Mouse (Mus musculus) spleen, embryonic (tissue): Measurements from ENCODE around the gene Zfp619.
"Not testable (repeated sequence)": the region's sequence is repeated elsewhere in the genome, so short reads cannot be mapped to it uniquely, and the experiment has no call there.

ENCODE experiments used
- CTCF ChIA-PET: fragments of 350-600 bp; sonication (Branson Sonifier 250); formaldehyde crosslinking; loops from one replicate; lab custom pipeline; 2022; lab: Charles Lee

The Zfp619 gene

GRCm38 (mm10) chr7:39517616-39518177 is at the start of gene Zfp619:
Zfp619 (plus strand) TSS chr7:39517766.
- CTCF ChIA-PET = interaction anchor here (0.7 kb wide), 2 partner anchors 24 to 70 kb away, joined by 5 to 6 read pairs; no protein-coding TSS in a partner anchor

GRCm38 (mm10) chr7:39479013-39479412 is 38.6 kb upstream of the Zfp619 start:
- CTCF ChIA-PET = no interaction called here

- CTCF ChIA-PET = no interaction called here
These were observed 33.2 kb upstream of the Zfp619 start for GRCm38 (mm10) chr7:39484384-39484783.

- CTCF ChIA-PET = no interaction called here
These were observed 30.3 kb upstream of the Zfp619 start for GRCm38 (mm10) chr7:39487159-39487853.

GRCm38 (mm10) chr7:39487854-39488205 is 29.7 kb upstream of the Zfp619 start:
- CTCF ChIA-PET = no interaction called here

GRCm38 (mm10) chr7:39494646-39495045 is 22.9 kb upstream of the Zfp619 start:
- CTCF ChIA-PET = no interaction called here

GRCm38 (mm10) chr7:39504100-39504499 is 13.5 kb upstream of the Zfp619 start:
- CTCF ChIA-PET = no interaction called here

GRCm38 (mm10) chr7:39518362-39518761 is 796 bp downstream of the Zfp619 start:
- CTCF ChIA-PET = interaction anchor here (0.7 kb wide), 2 partner anchors 23 to 69 kb away, joined by 5 to 6 read pairs; no protein-coding TSS in a partner anchor

- CTCF ChIA-PET = no interaction called here
These were observed 6.3 kb downstream of the Zfp619 start for GRCm38 (mm10) chr7:39523703-39524424.

- CTCF ChIA-PET = no interaction called here
These were observed 25.6 kb downstream of the Zfp619 start for GRCm38 (mm10) chr7:39543151-39543550.

- CTCF ChIA-PET = no interaction called here
These were observed 26.9 kb downstream of the Zfp619 start for GRCm38 (mm10) chr7:39544242-39545111.

- CTCF ChIA-PET = no interaction called here
These were observed 27.6 kb downstream of the Zfp619 start for GRCm38 (mm10) chr7:39545134-39545533.

- CTCF ChIA-PET = no interaction called here
These were observed 31.8 kb downstream of the Zfp619 start for GRCm38 (mm10) chr7:39549336-39549735.

- CTCF ChIA-PET = no interaction called here
These were observed 34.7 kb downstream of the Zfp619 start for GRCm38 (mm10) chr7:39551976-39552891.

GRCm38 (mm10) chr7:39552993-39553392 is 35.4 kb downstream of the Zfp619 start:
- CTCF ChIA-PET = no interaction called here

GRCm38 (mm10) chr7:39553871-39554270 is 36.3 kb downstream of the Zfp619 start:
- CTCF ChIA-PET = no interaction called here

- CTCF ChIA-PET = no interaction called here
These were observed 62.5 kb downstream of the Zfp619 start for GRCm38 (mm10) chr7:39580066-39580465.

- CTCF ChIA-PET = no interaction called here
These were observed 63.0 kb downstream of the Zfp619 start for GRCm38 (mm10) chr7:39580601-39581000.

GRCm38 (mm10) chr7:39586834-39587233 is 69.3 kb downstream of the Zfp619 start:
- CTCF ChIA-PET = not testable (repeated sequence)

GRCm38 (mm10) chr7:39588037-39588436 is 70.5 kb downstream of the Zfp619 start:
- CTCF ChIA-PET = interaction anchor here (0.6 kb wide), 1 partner anchor 70 kb away, joined by 6 read pairs; no protein-coding TSS in a partner anchor
